Mouse (Mus musculus) bone marrow, adult 2 months (tissue): Measurements from ENCODE around the gene Nsd1. TPM values are rescaled to one million over a fixed set of nuclear protein-coding genes. Genes with fewer than 3 reads are reported as not detected.

Experiments
- H3K27ac ChIP-seq: fragments of 200-500 bp; 2 replicates; pipeline ENCODE4 v1.5.1; 2012; ENCODE audit warnings: low read depth, mild to moderate bottlenecking, control low read depth, inconsistent platforms, low read length; ENCODE audit not compliant: control insufficient read depth, poor library complexity, insufficient read depth
- H3K4me1 ChIP-seq: fragments of 200-500 bp; 2 replicates; pipeline ENCODE4 v1.6.1; 2011; ENCODE audit warnings: low read length; ENCODE audit not compliant: control insufficient read depth, insufficient read depth
- H3K4me3 ChIP-seq: fragments of 200-500 bp; replicated peaks from 2 replicates; pipeline ENCODE3; 2011; ENCODE audit warnings: mild to moderate bottlenecking, low read depth, low read length, control low read depth; ENCODE audit not compliant: control insufficient read depth
- CTCF ChIP-seq: fragments of 200-500 bp; IDR thresholded peaks from 2 replicates; pipeline ENCODE4 v1.5.1; 2011; ENCODE audit warnings: low read length, control low read depth; ENCODE audit not compliant: control insufficient read depth, insufficient read depth
- POLR2A ChIP-seq: fragments of 200-500 bp; IDR thresholded peaks from 2 replicates; pipeline ENCODE4 v1.6.1; 2011; ENCODE audit warnings: low read depth, mild to moderate bottlenecking, control low read depth, low read length, borderline replicate concordance; ENCODE audit not compliant: control insufficient read depth
- WGBS: fragments of 180-500 bp; shearing (Covaris S2); methylation state at CpG from one replicate; pipeline ENCODE4 v1.1.7; 2018; 5-methylcytosine and 5-hydroxymethylcytosine counted together
- polyA plus RNA-seq: library from polyadenylated mRNA; stranded (reverse); fragments of >200 nt; gene quantifications from 2 replicates; pipeline ENCODE4 v1.2.4, GENCODE M21; 2011; ENCODE audit warnings: low replicate concordance; ENCODE audit not compliant: missing spikeins, insufficient read depth, insufficient read length

The Nsd1 gene
- polyA plus RNA-seq, 1 experiment: 45.9 TPM

DNA sequence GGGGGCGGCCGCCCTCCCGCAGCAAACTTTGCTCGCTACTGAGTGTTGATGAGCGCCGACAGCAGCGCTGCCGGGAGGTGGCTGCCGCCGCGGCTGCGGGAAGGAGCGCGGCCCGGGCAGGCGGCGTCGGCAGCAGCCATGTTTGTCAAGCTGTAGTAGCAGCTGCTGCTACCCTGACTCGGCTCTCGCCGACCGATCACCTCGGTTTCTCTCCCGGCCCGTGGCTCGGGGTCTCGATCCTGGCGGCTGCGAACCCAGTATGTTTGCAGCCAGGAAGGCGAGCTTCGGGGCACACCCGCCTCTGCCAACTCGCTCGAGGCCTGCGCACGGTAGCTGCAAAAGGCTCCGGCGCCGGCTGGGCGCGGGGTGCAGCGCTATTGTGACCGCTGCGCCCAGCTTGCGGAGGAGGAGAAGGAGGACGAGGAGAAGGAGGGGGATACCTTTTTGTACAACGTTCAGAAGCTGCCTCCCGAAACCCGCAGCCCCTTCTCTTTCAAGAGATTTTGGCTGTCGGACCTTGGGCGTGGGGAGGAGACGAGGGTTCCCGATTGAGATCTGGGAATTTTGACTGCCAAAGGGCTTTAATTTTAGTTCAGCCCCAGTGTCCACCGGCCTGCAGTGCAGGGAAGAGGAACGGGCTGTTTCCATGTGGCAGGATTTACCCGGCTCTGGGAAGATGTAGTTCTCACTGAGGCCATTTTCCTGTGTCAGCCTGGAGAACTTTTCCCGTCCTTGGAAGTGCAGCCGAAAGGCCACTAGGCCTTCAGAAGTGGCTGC lies 3.0 kb downstream of the Nsd1 start:
- peak; percentile 56; the same call in 1 of the 2 replicates for TF ChIP-seq POLR2A
- no peak for TF ChIP-seq CTCF
- Histone ChIP-seq H3K27ac (peak overlapping the region; percentile 100), H3K4me3 (peak overlapping the region; percentile 94), H3K4me1 (peaks cover 6% of the 10 kb centered on the region)
- WGBS: under 1% methylated on average over 58 of the region's 58 CpGs

DNA sequence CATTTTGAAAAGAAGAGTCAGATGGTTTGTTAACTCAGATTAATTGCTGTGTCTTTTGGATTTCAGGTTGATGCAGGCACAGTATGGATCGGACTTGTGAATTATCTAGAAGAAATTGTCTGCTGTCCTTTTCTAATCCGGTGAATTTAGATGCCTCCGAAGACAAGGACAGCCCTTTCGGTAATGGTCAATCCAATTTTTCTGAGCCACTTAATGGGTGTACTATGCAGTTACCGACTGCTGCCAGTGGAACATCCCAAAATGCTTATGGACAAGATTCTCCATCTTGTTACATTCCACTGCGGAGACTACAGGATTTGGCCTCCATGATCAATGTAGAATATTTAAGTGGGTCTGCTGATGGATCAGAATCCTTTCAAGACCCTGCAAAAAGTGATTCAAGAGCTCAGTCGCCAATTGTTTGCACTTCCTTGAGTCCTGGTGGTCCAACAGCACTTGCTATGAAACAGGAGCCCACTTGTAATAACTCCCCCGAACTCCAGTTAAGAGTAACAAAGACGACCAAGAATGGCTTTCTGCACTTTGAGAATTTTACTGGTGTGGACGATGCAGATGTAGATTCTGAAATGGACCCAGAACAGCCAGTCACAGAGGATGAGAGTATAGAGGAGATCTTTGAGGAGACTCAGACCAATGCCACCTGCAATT lies 3.7 kb downstream of the Nsd1 start:
- Histone ChIP-seq H3K4me3 (peak overlapping the region; percentile 94), H3K27ac (peak overlapping the region; percentile 100), H3K4me1 (peaks cover 6% of the 10 kb centered on the region)
- 80% methylated on average over 10 of the region's 10 CpGs for WGBS
- no peak for TF ChIP-seq CTCF
- no peak for TF ChIP-seq POLR2A

DNA sequence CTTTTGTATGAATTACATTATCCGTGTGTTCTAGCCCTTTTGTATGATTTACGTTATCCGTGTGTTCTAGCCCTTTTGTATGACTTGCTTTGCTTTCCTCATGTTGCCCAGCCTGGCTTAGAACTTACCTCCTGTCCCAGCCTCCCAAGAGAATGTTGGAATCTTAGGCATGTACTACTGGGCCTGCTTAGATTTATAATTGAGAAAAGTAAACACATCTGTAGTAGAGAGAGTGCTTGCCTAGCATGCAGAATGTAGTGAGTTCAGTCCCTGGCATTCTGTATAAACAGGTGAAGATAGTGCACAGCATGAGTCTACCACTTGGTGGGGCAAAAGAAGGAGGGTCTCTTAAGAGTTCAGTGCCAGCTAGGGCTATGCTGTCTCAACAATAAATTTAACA lies 14.8 kb downstream of the Nsd1 start:
- Histone ChIP-seq H3K4me3 (no peak overlapping the region), H3K4me1 (no peaks in the 10 kb centered on the region), H3K27ac (no peak overlapping the region)
- WGBS: 94% methylated on average over 3 of the region's 3 CpGs
- TF ChIP-seq CTCF (no peak), POLR2A (no peak)

DNA sequence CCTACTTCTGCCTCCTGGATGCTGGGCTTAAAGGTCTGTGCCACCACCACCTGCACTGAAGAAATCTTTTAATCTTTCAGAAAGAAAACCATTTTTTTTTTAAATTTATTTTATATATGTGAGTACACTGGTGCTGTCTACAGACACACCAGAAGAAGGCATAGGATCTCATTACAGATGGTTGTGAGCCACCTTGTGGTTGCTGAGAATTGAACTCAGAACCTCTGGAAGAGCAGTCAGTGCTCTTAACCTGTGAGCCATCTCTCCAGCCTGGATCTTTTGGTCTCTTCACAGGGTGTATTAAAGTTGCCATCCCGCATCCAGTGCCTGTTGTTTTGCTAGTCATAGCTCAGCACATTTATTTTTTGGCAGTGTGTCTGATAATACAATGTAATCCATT lies 21.1 kb downstream of the Nsd1 start:
- H3K4me1 ChIP-seq: no peaks in the 10 kb centered on the region; the same call in 1 of the 2 replicates
- no peak overlapping the region for H3K27ac ChIP-seq
- 80% methylated on average over 1 of the region's 1 CpGs for WGBS
- no peak overlapping the region for H3K4me3 ChIP-seq
- TF ChIP-seq POLR2A: no peak
- TF ChIP-seq CTCF: no peak

DNA sequence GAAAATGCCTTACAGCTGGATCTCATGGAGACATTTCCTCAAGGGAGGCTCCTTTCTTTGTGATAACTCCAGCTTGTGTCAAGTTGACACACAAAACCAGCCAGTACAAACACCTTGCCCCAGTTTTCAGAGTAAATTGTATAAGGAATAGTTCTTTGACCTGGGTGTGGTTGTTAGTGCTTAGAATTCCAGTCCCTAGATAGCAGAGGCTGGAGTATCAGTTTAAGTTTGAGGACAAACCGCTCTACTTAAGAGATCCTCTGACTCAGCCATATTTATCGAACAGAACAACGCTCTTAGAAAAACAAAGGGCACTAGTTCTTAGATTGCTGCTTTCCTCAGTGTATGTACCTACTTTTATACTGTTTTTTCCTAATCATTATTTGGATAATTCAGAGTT lies 33.6 kb downstream of the Nsd1 start:
- H3K4me1 ChIP-seq: no peaks in the 10 kb centered on the region
- H3K27ac ChIP-seq: no peak overlapping the region
- TF ChIP-seq CTCF: no peak
- no peak for TF ChIP-seq POLR2A
- no peak overlapping the region for H3K4me3 ChIP-seq
- 96% methylated on average over 3 of the region's 3 CpGs for WGBS

DNA sequence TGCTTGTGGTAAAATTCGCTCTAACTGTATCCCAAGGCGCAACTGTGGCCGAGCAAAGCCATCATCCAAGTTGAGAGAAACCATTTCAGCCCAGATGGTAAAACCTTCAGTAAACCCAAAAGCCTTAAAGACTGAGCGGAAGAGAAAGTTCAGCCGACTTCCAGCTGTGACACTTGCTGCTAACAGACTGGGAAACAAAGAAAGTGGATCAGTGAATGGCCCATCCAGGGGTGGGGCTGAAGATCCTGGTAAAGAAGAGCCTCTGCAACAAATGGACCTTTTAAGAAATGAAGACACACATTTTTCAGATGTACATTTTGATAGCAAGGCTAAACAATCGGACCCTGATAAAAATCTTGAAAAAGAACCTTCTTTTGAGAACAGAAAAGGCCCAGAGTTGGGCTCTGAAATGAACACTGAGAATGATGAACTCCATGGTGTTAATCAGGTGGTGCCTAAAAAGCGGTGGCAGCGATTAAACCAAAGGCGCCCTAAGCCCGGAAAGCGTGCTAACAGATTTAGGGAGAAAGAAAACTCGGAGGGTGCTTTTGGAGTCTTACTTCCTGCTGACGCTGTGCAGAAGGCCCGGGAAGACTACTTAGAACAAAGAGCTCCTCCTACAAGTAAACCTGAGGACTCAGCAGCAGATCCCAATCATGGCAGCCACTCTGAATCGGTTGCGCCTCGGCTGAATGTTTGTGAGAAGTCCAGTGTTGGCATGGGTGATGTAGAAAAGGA lies 37.9 kb downstream of the Nsd1 start:
- 86% methylated on average over 17 of the region's 17 CpGs for WGBS
- H3K4me1 ChIP-seq: peaks cover 1% of the 10 kb centered on the region; the same call in 1 of the 2 replicates

DNA sequence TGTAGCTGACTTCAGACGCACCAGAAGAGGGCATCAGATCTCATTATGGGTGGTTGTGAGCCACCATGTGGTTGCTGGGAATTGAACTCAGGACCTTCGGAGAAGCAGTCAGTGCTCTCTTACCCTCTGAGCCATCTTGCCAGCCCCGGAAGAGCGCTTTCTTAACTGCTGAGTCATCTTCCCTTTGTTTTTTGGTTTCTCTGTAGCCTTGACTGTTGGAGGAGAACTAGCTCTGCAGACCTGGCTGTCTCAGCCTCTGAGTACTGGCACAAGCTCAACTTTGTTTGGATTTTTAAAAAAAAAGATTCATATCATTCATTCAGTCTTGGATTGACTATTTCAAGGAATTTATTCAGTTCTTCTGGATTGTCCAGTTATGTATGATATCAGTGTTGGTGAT lies 39.7 kb downstream of the Nsd1 start:
- WGBS: 32% methylated on average over 4 of the region's 4 CpGs
- TF ChIP-seq CTCF: no peak
- TF ChIP-seq POLR2A: no peak

More for the DNA sequence above, 37.9 kb downstream of the Nsd1 start:
- no peak overlapping the region for H3K27ac ChIP-seq
- TF ChIP-seq CTCF (no peak), POLR2A (no peak)
- no peak overlapping the region for H3K4me3 ChIP-seq

DNA sequence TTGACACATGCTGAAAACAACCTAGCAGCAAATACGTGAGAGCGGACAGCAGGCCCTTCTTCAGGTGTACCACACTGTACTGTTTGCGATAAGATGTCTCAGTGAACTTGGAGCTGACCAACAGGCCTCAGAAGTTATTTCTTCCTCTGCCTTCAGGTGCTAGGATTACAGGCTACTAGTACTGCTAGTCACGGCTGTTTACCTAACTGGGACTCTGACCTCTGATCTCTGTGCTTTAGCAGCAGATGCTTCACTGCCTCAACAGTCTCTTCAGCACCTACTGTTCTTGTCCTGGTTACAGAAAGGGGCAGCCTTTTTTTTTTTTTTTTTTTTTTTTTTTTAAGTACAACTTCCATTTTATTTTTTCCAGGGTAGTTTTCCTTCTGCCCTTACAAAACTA lies 43.2 kb downstream of the Nsd1 start:
- no peak for TF ChIP-seq POLR2A
- no peak for TF ChIP-seq CTCF
- Histone ChIP-seq H3K27ac (no peak overlapping the region), H3K4me1 (peaks cover 1% of the 10 kb centered on the region; the same call in 1 of the 2 replicates), H3K4me3 (no peak overlapping the region)
- WGBS: 87% methylated on average over 4 of the region's 4 CpGs

More for the DNA sequence above, 39.7 kb downstream of the Nsd1 start:
- Histone ChIP-seq H3K4me3 (no peak overlapping the region), H3K27ac (no peak overlapping the region), H3K4me1 (peaks cover 1% of the 10 kb centered on the region; the same call in 1 of the 2 replicates)
